Mouse (Mus musculus): ENCODE results near the gene Mta2.
A peak's percentile ranks its signal among the peaks of the same experiment; 100 is the strongest.

The Mta2 gene

GRCm38 (mm10) chr19:8929224-8930088, 12.2 kb upstream of the Mta2 start, which contains the start of the genes Rom1 and Eml3:
Rom1 (minus strand) TSS chr19:8929356.
Eml3 (plus strand) TSS chr19:8929552.
- DNase-seq (ENCODE audit: low spot score) = peak; percentile 94

DNA sequence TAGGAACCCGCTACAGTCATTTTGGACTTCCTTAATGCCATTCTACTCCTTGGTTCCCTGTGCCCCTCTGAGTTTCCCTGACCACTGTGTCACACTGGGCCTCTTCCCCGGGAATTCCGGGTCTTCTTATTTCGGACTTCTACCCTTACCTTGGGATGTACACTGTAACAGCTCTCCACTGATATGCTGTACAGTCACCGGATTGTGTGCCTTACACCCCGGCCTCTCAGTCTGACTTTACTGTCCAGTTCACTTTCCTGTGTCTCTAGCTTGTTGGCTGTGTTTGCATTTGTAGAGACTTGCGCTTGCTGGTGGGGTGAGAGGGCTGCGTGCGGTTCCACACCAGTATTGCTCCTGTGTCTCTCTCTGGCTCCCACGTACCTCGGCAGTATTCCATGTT, 11.6 kb upstream of the Mta2 start:
- no peak for DNase-seq (ENCODE audit: low spot score)

DNA sequence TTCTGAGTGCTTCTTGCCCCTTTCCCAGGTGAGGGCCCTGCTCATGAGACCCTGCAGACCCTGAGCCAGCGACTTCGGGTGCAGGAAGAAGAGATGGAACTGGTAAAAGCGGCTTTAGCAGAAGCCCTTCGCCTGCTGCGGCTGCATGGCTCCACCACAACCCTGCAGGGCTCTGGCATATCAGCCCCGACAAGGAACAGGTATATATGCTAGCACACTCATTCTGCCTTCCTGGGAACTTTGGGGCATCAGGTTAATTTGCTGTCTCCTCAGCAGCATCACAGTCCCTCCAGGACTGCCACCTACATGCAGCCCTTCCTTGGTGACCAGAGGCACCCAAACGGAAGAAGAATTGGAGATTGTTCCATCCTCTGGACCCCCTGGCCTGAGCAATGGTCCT, 10.9 kb upstream of the Mta2 start:
- no peak for DNase-seq (ENCODE audit: low spot score)

DNA sequence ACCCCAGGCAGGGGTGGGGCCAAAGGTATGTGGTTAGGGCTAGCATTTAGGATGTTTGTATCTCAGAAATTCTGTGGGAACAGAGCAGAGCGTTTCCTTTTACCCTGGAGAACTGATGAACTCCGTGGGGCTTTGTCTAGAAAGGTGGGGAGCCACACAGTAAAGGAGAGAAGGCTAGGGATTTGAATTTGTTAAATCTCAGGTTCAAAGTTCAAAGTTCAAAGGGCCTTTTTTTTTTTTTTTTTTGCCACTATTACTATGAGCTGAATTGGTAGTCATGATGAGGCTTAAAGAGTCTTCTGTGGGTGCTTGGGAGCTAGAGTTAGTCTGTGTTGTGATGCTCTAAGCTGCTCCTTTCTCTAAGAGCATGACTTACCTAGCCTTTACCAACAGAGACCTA, 4.9 kb upstream of the Mta2 start:
- no peak for DNase-seq (ENCODE audit: low spot score)

- DNase-seq (ENCODE audit: low spot score) = no peak
Measured at GRCm38 (mm10) chr19:8940526-8941133, 1.0 kb upstream of the Mta2 start.

GRCm38 (mm10) chr19:8941136-8941514, 550 bp upstream of the Mta2 start:
- no peak for DNase-seq (ENCODE audit: low spot score)

- DNase-seq (ENCODE audit: low spot score) = peak; percentile 36
Measured at GRCm38 (mm10) chr19:8942276-8942964, 745 bp downstream of the Mta2 start.

DNA sequence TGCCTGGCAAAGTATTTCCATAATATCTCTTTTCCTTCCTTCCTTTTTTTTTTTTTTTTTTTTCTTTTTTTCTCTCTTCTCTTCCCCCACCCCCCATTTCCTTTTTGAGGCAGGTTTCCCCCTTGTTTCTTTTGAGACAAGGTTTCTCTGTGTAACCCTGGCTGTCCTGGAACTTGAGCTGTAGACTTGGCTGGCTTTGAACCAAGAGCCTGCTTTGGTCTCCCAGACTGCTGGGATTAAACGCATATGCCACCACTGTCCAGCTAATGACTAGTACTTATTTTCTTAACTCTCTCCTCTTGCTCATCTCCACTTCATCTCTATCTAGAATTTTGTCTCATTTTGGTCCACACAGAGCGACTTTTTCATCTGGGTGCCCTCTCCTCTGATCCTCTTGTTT, 1.4 kb downstream of the Mta2 start:
- no peak for DNase-seq (ENCODE audit: low spot score)

GRCm38 (mm10) chr19:8944062-8944461, 2.4 kb downstream of the Mta2 start:
- no peak for DNase-seq (ENCODE audit: low spot score)

DNA sequence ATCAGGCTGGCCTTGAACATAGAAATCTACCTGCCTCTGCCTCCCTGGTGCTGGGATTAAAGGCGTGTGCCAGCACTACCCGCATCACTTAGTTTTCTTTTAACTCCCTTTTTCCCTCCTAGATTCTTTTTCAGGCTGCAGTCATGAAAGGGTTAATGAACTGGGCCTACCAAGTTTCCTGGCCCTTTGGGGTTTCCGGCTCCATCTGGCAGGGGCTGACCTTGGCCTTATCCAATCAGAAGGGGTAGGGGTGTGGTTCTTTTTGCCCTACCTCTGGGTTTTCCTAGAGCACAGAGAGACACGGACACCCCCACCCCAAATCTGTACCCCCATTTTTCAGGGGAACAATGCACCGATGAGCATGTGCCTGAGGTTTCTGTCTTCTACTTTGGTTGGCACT, 3.1 kb downstream of the Mta2 start:
- DNase-seq (ENCODE audit: low spot score) = peak; percentile 66

DNA sequence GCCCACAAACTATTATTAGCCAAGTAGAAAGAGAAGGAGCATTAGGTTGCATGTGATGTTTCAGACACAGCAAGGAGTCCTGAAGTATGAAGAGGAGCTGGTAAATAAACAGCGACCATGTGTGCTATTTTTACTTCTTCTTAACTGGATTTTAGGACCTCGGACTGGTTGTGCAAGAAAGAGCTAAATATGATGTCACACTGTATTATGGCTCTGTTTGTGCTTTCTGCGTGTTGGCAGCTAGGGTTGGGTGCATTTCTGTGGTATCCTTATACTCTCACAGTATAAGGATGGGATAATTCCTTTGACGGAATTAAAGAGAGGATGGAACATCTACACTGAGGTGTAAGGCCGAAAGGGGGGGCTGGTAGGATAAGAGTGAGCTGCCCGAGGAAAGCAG, 3.6 kb downstream of the Mta2 start:
- DNase-seq (ENCODE audit: low spot score) = no peak

DNA sequence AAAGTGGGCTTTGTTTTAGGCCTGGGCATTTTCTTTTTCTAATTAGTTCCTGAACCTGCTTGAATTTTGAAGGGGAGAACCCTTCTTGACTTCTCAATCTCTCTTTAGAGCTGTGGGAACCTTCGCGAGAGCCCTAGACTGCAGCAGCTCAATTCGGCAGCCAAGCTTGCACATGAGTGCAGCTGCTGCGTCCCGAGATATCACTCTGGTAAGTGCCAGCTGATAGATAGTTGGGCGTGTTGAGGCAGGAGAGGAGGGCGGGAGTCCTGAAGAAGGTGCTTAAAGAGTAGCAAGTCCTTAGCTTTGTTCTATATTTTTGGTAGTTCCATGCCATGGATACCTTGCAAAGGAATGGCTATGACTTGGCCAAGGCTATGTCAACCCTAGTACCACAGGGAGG, 5.3 kb downstream of the Mta2 start:
- no peak for DNase-seq (ENCODE audit: low spot score)

DNA sequence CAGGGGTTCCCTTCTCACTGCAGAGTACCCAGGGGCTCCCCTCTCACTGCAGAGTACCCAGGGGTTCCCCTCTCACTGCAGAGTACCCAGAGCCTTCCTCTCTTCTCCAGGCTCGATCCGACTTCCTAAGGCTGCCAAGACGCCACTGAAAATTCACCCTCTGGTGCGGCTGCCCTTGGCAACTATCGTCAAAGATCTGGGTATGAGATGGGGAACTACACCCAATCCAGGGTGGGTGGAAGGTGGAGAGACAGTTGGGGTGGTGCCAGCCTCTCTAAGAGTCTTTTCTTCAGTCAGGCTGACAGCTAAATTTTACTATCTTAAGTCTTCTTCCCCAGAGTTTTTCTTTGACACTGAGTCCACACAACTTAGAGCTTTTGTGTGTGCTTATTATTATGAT, 8.5 kb downstream of the Mta2 start:
- no peak for DNase-seq (ENCODE audit: low spot score)

DNA sequence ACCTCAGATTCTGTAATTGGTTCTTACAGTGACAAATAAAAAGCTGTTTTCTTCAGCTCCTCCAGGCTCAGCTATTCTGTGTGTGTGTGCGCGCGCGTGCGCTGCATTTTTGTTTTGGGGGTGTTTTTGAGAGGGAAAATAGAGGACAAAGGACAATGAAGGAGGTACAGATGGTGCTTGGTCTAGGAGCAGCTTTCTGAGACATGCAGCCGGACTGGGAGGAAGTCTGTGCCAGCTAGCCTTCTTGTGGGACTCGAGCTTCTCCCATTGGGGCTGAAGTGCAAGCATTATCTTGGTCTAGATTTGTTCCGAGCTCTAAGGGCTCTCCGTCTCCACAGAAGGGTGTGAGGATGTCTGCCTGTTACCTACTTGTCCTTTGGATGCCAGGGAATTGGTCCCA, 10.6 kb downstream of the Mta2 start:
- no peak for DNase-seq (ENCODE audit: low spot score)

DNA sequence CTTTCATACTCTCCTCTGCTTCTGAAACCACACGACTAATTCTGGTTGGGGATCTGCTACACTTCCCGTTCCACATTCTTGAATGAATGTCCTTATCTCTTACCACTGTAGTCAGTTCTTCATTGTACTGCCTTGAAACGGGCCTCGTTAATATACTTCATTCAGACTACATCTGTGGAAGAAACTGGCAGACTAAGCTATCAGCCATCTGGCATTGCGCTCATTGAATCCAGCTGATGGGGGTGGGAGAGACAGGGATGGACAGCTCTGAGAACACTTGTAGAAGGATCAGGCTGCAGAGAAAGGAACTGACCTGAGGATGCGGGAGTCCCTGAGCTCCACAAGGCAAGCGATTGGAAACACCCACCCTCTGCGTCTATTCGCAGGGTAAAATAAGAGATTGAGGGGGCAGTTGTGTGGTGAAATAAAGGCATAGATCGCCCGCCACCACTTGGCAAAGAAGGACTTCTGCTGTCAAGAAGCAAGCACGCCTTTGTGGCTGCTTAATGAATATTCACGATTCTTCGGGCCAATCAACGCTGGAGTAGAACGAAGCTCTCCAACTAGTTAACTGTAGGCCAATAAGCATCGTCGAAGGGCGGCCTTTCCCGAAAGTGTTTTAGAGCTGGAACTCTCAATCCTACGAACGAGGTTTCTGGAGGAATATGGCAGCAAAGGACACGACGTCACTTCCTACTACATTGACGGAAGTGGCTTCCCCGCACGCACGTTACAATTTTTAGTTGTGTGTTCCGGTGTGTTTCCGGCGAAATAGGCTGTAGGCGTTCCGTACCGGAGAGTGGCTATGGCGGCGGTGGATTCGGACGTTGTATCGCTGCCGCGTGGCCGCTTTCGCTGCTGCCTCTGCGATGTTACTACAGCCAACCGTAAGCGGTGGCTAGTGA, 11.7 kb downstream of the Mta2 start, which contains the start of gene Tut1:
Gene Tut1, plus strand, starts transcription at position 713 of the 905 bp plus-strand sequence.
- DNase-seq (ENCODE audit: low spot score) = peak; percentile 96

DNA sequence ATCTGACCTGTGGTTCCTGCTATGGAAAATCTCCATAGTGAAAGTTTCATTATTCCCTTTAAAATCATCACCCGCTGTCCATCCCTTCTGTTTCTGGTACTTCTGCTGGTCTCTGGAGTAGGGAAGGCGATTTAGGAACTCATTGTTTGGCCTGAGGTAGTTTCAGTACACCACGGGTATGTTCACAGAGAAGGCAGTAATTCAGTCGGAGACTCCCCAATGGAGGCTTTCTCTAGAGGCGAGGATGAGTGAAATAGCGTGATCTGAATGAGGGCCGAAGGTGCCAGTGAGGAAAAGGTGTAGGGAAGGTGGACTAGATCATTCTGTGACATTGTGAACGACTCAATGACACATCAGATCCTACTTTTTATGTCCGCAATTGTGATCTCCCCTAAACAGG, 12.5 kb downstream of the Mta2 start:
- no peak for DNase-seq (ENCODE audit: low spot score)

GRCm38 (mm10) chr19:8962256-8962655, 20.6 kb downstream of the Mta2 start:
- no peak for DNase-seq (ENCODE audit: low spot score)

DNA sequence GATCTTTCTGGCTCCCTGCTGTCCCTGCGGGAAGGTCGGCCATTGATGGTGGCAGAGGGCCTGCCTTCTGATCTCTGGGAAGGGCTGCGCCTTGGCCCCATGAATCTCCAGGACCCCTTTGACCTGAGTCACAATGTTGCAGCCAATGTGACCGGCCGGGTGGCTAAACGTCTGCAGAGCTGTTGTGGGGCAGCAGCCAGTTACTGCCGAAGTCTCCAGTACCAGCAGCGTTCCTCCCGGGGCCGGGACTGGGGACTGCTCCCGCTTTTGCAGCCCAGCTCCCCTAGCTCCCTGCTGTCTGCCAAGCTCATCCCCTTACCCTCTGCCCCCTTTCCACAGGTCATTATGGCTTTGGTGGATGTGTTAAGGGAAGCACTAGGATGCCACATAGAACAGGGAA, 23.4 kb downstream of the Mta2 start:
- DNase-seq (ENCODE audit: low spot score) = no peak

DNA sequence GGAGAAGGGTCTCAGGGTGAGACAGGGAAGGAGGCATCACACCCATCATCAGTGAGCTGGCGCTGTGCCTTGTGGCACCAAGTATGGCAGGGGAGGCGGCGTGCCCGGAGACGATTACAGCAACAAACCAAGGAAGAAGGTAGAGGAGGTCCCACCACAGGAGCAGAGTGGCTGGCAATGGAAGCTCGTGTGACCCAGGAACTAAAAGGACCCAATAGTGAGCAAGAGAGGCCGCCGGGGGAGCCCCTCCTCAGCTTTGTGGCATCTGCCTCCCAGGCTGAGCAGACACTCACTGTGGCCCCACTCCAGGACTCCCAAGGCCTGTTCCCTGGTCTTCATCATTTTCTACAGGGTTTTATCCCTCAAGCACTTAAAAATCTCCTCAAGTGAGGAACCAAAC, 24.1 kb downstream of the Mta2 start:
- no peak for DNase-seq (ENCODE audit: low spot score)

- peak; percentile 59 for DNase-seq (ENCODE audit: low spot score)
Measured at GRCm38 (mm10) chr19:8966198-8966589, 24.5 kb downstream of the Mta2 start.

- DNase-seq (ENCODE audit: low spot score) = peak; percentile 100
Measured at GRCm38 (mm10) chr19:8966590-8967372, 25.1 kb downstream of the Mta2 start, which contains the start of gene Eef1g. Eef1g (plus strand) TSS chr19:8967041.

All from lung, postnatal 25 days (tissue).